Mouse (Mus musculus): ENCODE measurements around the gene Haus6.

Haus6 gene

GRCm38 (mm10) chr4:86574939-86575282 is 36.9 kb downstream of the Haus6 start:
- no peak for DNase-seq

- DNase-seq: no peak
Observed at GRCm38 (mm10) chr4:86561061-86561460, 50.8 kb downstream of the Haus6 start.

- no peak for DNase-seq
Observed at GRCm38 (mm10) chr4:86559006-86559405, 52.8 kb downstream of the Haus6 start.

- DNase-seq: no peak
Observed at GRCm38 (mm10) chr4:86558228-86558627, 53.6 kb downstream of the Haus6 start, which contains the start of gene Saxo1. TSS of gene Saxo1 (minus strand) at chr4:86558328.

- DNase-seq: no peak
Observed at GRCm38 (mm10) chr4:86557371-86557770, 54.5 kb downstream of the Haus6 start.

- peak; percentile 13 for DNase-seq
Observed at GRCm38 (mm10) chr4:86555035-86555707, 56.7 kb downstream of the Haus6 start.

- DNase-seq: no peak
Observed at GRCm38 (mm10) chr4:86548332-86548731, 63.5 kb downstream of the Haus6 start.

- DNase-seq: no peak
Observed at GRCm38 (mm10) chr4:86545615-86546014, 66.2 kb downstream of the Haus6 start.

- no peak for DNase-seq
Observed at GRCm38 (mm10) chr4:86543999-86544398, 67.9 kb downstream of the Haus6 start.

GRCm38 (mm10) chr4:86541573-86541972 is 70.3 kb downstream of the Haus6 start:
- no peak for DNase-seq

GRCm38 (mm10) chr4:86538936-86539335 is 72.9 kb downstream of the Haus6 start:
- DNase-seq: no peak

- DNase-seq: no peak
Observed at GRCm38 (mm10) chr4:86537972-86538371, 73.9 kb downstream of the Haus6 start.

GRCm38 (mm10) chr4:86534091-86534481 is 77.8 kb downstream of the Haus6 start:
- no peak for DNase-seq

GRCm38 (mm10) chr4:86533406-86534090 is 78.3 kb downstream of the Haus6 start:
- DNase-seq: no peak

GRCm38 (mm10) chr4:86529161-86529560 is 82.7 kb downstream of the Haus6 start:
- no peak for DNase-seq
